Mouse (Mus musculus) heart, embryonic 11.5 days (tissue): Measurements from ENCODE around the gene Il2ra. TPM values are rescaled to one million over a fixed set of nuclear protein-coding genes. Genes with fewer than 3 reads are reported as not detected.

Experiments used
- ATAC-seq: fragments of 200-750 bp; cut with Nextera tagmentation; replicated peaks from 2 replicates; pipeline ENCODE4 v1.8.0; 2017; ENCODE audit warnings: moderate library complexity; ENCODE audit not compliant: insufficient number of reproducible peaks, low FRiP score, low TSS enrichment
- H3K27ac ChIP-seq: fragments of 300-500 bp; sonication (generic); 2 replicates; pipeline ENCODE4 v1.5.1; 2014; ENCODE audit warnings: mild to moderate bottlenecking, low read depth, low read length
- H3K27me3 ChIP-seq: fragments of 300-500 bp; sonication (generic); 2 replicates; pipeline ENCODE4 v1.6.1; 2014; ENCODE audit warnings: mild to moderate bottlenecking, low read length, mixed read lengths; ENCODE audit not compliant: control insufficient read depth, insufficient read depth
- H3K36me3 ChIP-seq: fragments of 300-500 bp; sonication (generic); 2 replicates; pipeline ENCODE4 v1.6.1; 2014; ENCODE audit warnings: mild to moderate bottlenecking, low read length, moderate library complexity, mixed read lengths; ENCODE audit not compliant: control insufficient read depth, insufficient read depth
- H3K4me1 ChIP-seq: fragments of 300-500 bp; sonication (generic); 2 replicates; pipeline ENCODE4 v1.6.1; 2014; ENCODE audit warnings: low read length; ENCODE audit not compliant: control insufficient read depth, insufficient read depth
- H3K4me2 ChIP-seq: fragments of 300-500 bp; sonication (generic); 2 replicates; pipeline ENCODE4 v1.6.1; 2014; ENCODE audit warnings: mild to moderate bottlenecking, moderate library complexity
- H3K4me3 ChIP-seq: fragments of 300-500 bp; sonication (generic); 2 replicates; pipeline ENCODE4 v1.5.1; 2014; ENCODE audit warnings: low read depth, low read length
- H3K9ac ChIP-seq: fragments of 300-500 bp; sonication (generic); 2 replicates; pipeline ENCODE4 v1.6.1; 2014; ENCODE audit warnings: mild to moderate bottlenecking, low read depth, low read length, moderate library complexity
- H3K9me3 ChIP-seq: fragments of 300-500 bp; sonication (generic); replicated peaks from 2 replicates; pipeline ENCODE4 v1.6.1; 2016; ENCODE audit warnings: low read length; ENCODE audit not compliant: control insufficient read depth
- WGBS: fragments of 180-500 bp; shearing (Covaris S2); extraction: QIAGEN DNeasy Blood & Tissue Kit; methylation state at CpG from one replicate; pipeline ENCODE4 v1.1.7; 2014; ENCODE audit not compliant: insufficient replicate concordance; 5-methylcytosine and 5-hydroxymethylcytosine counted together
- polyA plus RNA-seq: library from polyadenylated mRNA; unstranded; fragments of >200 nt; fragmentation: Nextera tagmentation; extraction: Ambion mirVana; gene quantifications from 2 replicates; pipeline ENCODE4 v1.2.1, GENCODE M21; 2014

Gene Il2ra
- polyA plus RNA-seq, 1 experiment from 2014 or later, result not detected

DNA sequence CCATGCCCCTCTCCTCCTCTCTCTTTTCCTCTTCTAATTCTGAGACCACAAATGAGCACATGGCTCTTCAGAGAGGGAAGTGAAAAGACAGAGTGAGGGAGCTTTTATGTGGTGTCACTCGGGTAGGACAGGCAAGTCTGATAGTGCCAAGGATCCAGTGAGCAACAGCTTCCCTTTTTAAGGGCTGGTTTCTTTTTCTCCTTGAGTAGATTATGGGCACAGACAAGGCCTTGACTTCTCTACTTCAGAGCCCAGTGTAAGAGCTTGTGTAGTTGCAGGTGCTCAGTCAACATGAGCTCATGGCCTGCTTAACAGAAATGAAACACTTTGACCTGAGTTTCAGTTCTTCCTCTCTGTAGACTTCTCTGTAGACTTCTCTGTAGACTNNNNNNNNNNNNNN, 5.5 kb upstream of the Il2ra start:
- H3K4me3 ChIP-seq, result no peak overlapping the region
- no peak overlapping the region for H3K9ac ChIP-seq
- no peaks in the 10 kb centered on the region for H3K27me3 ChIP-seq
- H3K9me3 ChIP-seq, result no peaks in the 10 kb centered on the region
- 45% methylated on average over 1 of the region's 1 CpGs for WGBS
- ATAC-seq, result no peak
- H3K27ac ChIP-seq, result no peak overlapping the region
- H3K4me2 ChIP-seq, result no peak overlapping the region
- H3K36me3 ChIP-seq, result no peaks in the 10 kb centered on the region
- H3K4me1 ChIP-seq, result no peaks in the 10 kb centered on the region

DNA sequence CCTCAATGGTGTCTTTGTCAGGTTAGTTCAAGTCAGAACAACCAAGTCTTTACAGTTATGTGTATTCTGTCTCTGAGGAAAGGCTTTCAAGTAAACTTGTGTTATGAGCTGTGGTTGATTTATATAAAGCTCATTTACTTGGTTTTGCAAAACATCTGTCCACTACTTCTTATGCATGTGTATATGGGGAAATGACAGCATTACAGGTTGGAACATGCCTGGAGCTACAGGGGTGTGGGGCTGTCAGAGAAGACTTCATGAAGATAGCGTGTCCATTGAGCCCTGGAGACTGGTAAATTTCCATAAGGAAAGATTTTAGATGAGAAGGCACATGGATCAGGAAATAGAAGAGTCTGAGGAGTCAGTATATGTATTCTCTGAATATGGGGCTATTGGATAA, 1.4 kb downstream of the Il2ra start:
- Histone ChIP-seq H3K9ac (no peak overlapping the region), H3K4me2 (no peak overlapping the region), H3K4me3 (no peak overlapping the region), H3K27ac (no peak overlapping the region), H3K27me3 (no peaks in the 10 kb centered on the region), H3K36me3 (no peaks in the 10 kb centered on the region), H3K4me1 (no peaks in the 10 kb centered on the region), H3K9me3 (no peaks in the 10 kb centered on the region)
- WGBS, result 84% methylated on average over 1 of the region's 1 CpGs
- no peak for ATAC-seq

DNA sequence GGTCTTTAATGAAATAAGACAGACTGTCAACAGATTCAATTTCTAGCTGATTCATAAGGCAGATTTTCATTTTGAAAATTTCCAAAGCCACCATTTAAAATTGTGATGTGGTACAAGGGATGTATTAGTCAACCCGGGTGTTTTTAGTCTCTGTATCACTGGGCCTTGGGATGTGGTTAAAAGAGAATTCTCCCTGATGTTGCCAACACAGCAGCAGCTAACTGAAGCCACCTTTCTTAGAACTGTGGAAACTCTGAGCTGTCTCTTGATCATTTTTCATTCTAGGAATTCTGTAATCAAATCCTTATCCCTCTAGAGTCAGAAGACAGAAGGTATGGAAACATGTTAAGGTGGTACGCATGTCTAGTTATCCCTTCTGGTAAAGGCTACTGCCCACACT, 2.7 kb downstream of the Il2ra start:
- no peak for ATAC-seq
- Histone ChIP-seq H3K4me2 (no peak overlapping the region), H3K27me3 (no peaks in the 10 kb centered on the region), H3K9ac (no peak overlapping the region), H3K4me3 (no peak overlapping the region), H3K4me1 (no peaks in the 10 kb centered on the region), H3K9me3 (no peaks in the 10 kb centered on the region), H3K36me3 (no peaks in the 10 kb centered on the region), H3K27ac (no peak overlapping the region)
- 84% methylated on average over 2 of the region's 2 CpGs for WGBS

DNA sequence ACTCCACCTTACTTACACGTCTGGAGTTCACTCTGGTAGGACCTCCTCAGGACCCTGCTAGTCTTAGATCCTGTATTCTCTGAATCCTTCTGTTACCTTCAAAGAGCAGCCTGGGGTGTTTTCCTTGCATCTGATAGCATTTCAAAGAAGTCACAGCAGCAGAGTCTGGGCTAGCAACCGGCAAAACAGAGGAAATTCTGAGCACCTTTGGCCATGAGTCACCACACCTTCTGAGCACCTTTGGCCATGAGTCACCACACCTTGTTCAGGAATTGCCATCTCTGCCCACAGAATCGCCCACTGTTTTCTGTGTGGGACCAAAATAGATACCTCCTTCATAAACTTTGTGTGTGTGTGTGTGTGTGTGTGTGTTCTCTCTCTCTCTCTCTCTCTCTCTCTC, 8.9 kb downstream of the Il2ra start:
- Histone ChIP-seq H3K4me1 (no peaks in the 10 kb centered on the region), H3K36me3 (no peaks in the 10 kb centered on the region), H3K4me3 (no peak overlapping the region), H3K4me2 (no peak overlapping the region), H3K9ac (no peak overlapping the region), H3K27ac (no peak overlapping the region), H3K27me3 (no peaks in the 10 kb centered on the region), H3K9me3 (no peaks in the 10 kb centered on the region)
- WGBS, result 38% methylated on average over 3 of the region's 3 CpGs
- ATAC-seq, result no peak

DNA sequence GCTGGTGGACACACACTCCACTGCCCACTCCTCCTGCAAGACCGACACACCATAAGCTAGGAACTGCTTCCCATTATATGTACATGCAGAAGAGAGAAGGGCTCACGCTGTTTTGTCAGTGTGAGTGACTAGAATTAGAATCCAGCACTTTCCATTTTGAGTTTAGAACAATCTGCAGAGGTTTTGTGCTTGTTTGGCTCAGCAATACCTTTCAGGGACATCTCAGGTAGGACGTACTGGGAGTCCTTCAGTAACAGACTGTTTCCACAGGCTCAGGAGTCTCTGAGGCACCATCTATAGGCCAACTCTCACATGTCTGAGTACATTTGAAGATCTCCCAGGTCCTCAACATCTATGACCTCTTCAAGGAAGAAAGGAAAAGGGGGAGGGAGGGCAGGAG, 9.6 kb downstream of the Il2ra start:
- WGBS, result 74% methylated on average over 3 of the region's 3 CpGs
- no peak for ATAC-seq
- Histone ChIP-seq H3K27me3 (no peaks in the 10 kb centered on the region), H3K27ac (no peak overlapping the region), H3K9me3 (no peaks in the 10 kb centered on the region), H3K9ac (no peak overlapping the region), H3K36me3 (no peaks in the 10 kb centered on the region), H3K4me1 (no peaks in the 10 kb centered on the region), H3K4me3 (no peak overlapping the region), H3K4me2 (no peak overlapping the region)

DNA sequence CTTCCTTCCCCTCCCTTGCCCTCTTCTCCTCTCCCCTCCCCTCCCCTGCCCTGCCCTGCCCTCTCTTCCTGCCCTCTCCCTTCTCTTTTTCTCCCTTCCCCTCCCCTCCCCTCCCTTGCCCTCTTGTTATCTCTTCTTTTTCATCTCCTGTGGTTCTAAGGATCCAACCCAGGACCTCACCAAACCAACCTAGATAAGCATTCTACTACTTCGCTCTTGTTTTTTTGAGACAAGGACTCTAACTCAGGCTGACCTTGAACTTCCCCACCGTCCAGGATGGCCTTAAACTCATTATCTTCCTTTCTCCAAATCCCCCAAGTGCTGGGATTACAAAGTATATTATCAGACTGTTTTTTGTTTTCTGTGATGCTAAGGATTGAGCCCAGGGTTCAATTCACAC, 10.2 kb downstream of the Il2ra start:
- Histone ChIP-seq H3K36me3 (no peaks in the 10 kb centered on the region), H3K4me2 (no peak overlapping the region), H3K4me1 (no peaks in the 10 kb centered on the region), H3K27ac (no peak overlapping the region), H3K27me3 (no peaks in the 10 kb centered on the region), H3K9me3 (no peaks in the 10 kb centered on the region), H3K9ac (no peak overlapping the region), H3K4me3 (no peak overlapping the region)
- ATAC-seq, result no peak
- 35% methylated on average over 2 of the region's 2 CpGs for WGBS

DNA sequence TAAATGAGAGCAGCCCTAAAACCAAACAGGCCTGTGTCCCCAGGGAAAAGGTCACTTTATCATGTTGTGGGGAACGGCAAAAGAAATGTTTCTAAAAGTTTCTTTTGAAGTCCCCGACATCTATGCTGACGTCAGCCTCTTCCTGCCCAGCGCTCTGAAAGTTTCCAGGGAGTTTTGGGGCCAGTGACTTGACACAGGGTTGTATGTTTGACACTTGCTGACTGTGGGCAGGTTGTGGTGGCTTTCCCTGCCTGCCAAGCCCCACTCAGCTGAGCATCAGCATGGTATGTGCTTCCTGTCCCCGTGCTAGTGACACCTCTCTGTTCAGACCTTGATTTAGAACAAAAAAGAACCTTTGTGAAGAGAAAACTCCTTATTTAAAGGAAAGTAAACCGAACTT, 10.7 kb downstream of the Il2ra start:
- no peak overlapping the region for H3K4me3 ChIP-seq
- 29% methylated on average over 6 of the region's 6 CpGs for WGBS
- H3K4me2 ChIP-seq, result no peak overlapping the region
- no peak for ATAC-seq
- H3K9me3 ChIP-seq, result no peaks in the 10 kb centered on the region
- no peaks in the 10 kb centered on the region for H3K36me3 ChIP-seq
- no peaks in the 10 kb centered on the region for H3K4me1 ChIP-seq
- H3K9ac ChIP-seq, result no peak overlapping the region
- H3K27ac ChIP-seq, result no peak overlapping the region
- H3K27me3 ChIP-seq, result no peaks in the 10 kb centered on the region

DNA sequence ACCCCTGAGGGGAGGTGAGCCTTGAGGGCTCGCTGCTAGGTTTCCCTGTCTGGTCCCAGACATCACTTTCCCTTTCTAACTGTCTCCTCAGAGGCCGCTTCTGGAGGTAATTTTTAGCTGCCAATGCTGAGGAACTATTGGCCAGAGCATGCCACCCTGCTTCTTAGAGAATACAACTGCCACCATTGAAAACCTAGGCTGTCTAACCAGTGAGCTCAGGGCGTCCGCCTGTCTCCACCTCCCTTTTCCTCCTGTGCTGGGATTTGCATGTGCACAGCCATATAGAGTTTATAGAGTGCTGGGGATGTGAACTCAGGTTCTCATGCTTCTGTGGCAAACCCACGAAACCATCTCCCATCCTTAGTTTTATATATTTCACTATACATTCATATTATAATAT, 11.2 kb downstream of the Il2ra start:
- Histone ChIP-seq H3K9me3 (no peaks in the 10 kb centered on the region), H3K4me1 (no peaks in the 10 kb centered on the region), H3K27ac (no peak overlapping the region), H3K4me3 (no peak overlapping the region), H3K36me3 (no peaks in the 10 kb centered on the region), H3K9ac (no peak overlapping the region), H3K4me2 (no peak overlapping the region), H3K27me3 (no peaks in the 10 kb centered on the region)
- WGBS, result 75% methylated on average over 5 of the region's 5 CpGs
- ATAC-seq, result no peak

DNA sequence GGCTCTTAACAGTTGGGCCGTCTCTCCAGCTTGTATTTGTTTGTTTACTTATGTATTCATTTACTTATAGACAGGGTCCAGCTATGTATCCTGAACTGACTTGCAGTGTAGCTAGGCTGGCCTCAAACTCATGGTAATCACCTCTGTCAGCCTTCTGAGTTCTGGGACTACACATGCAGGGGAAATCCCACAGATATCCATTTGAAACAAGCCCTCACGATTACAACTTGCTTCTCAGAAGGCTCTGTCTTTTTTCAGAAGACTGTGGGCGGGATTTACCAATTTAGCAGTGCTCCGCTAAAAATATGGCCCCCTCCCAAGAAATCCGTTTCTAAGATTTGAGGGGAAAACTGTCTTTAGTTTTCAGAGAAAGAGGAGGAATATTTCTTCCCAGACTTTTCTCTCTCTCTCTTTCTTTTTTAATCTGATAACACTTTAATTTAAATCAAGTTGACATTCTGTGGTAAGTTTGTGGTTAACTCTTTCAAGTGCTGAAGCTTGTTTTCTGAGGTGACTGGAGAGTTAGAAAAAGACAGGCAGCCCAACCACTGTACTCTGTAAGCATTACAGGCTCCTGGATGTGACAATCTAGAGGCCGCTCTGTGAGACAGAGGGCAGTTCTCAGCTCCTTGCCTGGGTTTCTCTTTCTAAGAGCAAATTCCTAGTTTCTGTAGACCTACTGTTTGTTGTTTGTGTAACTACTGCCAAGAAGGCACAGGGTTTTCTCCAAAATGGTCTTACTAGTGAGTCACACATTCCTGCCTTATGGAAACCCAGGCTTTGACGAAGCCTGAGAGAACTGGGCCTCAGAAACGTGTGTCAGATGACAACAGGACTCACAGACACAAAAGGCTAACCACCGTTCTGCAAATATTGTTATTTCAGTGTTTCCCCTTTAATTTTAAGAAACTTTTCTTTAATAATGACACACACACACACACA, 12.7 kb downstream of the Il2ra start:
- Histone ChIP-seq H3K4me2 (no peak overlapping the region), H3K27me3 (no peaks in the 10 kb centered on the region), H3K9me3 (no peaks in the 10 kb centered on the region), H3K36me3 (no peaks in the 10 kb centered on the region), H3K9ac (no peak overlapping the region), H3K4me3 (no peak overlapping the region), H3K4me1 (no peaks in the 10 kb centered on the region), H3K27ac (no peak overlapping the region)
- WGBS, result 50% methylated on average over 9 of the region's 9 CpGs
- no peak for ATAC-seq
